Mouse (Mus musculus) thymus, postnatal 36 days (tissue): ENCODE measurements around the gene Camk1d.
"Not testable (repeated sequence)": the region's sequence is repeated elsewhere in the genome, so short reads cannot be mapped to it uniquely, and the experiment has no call there.

Experiments used
- DNase-seq, 2 experiments: peaks; one replicate each; pipeline ENCODE4 v3.0.0; 2022; ENCODE audit warnings: mixed read lengths in 2 of 2

The Camk1d gene

DNA sequence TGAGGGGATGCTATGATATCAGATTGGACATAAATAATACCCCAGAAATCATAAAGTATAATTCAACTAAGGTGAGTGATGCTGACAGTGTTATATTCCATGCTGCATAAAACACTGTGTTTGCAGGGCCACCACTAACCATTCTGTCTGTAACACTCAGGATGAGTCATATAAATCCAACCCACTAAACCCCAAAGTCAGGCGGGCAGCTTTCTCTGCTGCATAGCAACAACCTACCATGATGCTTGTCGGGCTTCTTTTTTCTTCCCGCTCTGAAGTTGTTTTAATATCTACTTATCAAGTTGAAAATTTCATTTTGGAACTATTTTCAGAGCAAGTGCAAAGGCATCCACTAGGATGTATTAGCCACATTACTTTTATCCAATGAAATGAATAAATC lies 161.1 kb downstream of the Camk1d start:
- DNase-seq: no peak

DNA sequence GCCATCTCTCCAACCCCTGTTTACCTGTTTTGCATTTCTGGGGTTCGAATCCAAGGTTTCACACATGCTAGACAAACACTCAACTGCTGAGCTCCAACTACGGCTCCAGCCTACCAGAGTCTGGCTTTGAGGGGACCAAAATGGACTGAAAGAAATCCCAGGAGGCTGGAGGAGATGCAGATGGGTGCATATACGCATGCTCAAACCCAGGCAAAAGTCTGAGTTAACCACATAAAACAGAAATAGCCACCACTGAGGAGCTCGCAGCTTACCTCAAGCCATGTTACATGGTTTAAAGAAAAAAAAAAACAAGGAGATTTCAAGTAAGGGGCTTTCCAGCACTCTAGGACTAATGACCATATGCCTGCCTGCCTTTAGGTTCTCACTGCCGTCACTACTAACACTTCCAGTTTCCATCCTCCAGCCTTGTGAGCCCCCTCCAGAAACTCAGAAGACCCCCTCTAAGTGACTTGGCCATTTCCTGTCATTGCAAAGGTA lies 162.5 kb downstream of the Camk1d start:
- DNase-seq: no peak

DNA sequence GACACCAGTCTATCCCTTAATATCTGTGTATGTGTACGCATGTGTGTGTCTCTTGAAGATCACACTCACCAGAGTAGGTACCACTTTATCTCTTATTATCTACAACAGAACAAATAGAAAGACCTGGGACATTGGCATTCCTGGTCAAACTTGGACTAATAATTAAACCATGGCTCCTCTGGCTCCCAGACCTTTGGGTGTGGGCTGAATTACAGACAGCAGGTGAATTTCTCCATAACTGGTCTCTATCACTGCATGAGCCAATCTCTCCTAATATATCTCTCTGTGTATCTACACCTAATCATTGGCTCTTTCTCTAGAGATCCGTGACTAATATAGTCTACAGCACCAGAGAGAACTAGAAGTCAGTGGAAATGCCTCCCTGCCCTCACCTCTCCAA lies 165.0 kb downstream of the Camk1d start:
- DNase-seq: no peak

DNA sequence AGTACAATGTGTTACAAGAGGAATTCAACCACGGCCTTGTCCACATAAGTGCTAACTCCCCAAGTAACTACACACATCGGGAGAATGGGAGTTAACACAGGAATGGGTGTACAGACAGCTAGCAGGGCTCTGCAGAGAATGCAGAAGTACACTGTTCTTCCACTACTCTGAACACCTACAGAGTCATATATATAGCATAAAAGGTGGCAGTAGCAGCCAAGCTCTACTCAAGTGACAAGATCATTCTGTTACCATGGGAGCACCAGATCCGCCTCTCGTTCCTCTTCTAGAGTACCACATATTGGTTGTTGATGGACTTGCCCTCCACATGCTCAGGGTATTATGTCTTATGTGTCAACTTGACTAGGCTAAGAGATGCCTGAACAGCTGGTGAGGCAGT lies 165.4 kb downstream of the Camk1d start:
- DNase-seq: no peak

DNA sequence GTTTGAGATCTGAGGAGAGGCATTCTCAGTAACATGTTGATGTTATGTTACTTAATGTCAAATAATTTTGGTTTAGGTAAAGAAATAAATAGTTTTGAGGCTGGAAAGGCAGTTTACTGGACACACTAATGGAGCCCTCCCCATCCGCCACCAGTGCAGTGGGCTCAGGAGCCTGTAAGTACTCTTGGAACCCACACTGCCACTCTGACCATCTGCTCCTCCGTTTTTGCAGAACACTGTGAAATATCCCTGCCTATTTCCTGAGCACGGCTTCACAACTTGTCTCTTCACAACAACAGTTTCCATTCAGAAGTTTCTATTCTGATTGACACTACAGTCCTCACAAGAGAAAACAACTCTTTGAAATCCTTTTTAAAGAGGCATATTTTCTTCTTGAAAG lies 173.4 kb downstream of the Camk1d start:
- DNase-seq: no peak

DNA sequence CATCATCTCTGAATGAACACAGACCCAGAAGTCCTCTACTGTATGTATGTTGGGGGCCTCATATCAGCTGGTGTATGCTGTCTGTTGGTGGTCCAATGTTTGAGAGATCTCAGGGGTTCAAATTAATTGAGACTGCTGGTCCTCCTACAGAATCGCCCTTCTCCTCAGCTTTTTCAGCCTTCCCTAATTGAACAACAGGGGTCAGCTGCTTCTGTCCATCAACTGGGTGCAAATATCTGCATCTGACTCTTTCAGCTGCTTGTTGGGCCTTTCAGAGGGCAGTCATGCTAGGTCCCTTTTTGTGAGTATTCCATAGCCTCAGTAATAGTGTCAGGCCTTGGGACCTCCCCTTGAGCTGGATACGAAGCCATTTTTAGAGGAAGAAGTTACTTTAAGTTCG lies 174.4 kb downstream of the Camk1d start:
- DNase-seq: not testable (repeated sequence)

DNA sequence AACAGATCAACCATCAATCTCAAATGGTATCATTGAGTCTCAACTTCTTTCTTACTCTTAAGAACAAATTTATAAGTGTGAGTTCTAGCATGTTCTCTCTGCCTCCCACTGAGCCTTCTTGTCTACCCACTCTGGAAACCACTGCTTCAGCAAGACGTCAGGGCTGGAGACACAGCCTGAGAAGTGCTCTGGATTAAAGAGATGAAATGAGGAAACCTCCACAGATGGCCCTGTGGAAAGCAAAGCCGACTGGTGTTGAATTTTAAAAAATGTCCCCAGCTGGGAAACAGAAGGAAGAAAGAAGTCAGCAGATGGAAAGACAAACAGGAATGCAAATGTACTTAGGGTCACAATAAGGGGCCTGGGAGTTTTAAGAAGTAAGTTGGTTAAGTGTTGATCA lies 180.4 kb downstream of the Camk1d start:
- no peak for DNase-seq

DNA sequence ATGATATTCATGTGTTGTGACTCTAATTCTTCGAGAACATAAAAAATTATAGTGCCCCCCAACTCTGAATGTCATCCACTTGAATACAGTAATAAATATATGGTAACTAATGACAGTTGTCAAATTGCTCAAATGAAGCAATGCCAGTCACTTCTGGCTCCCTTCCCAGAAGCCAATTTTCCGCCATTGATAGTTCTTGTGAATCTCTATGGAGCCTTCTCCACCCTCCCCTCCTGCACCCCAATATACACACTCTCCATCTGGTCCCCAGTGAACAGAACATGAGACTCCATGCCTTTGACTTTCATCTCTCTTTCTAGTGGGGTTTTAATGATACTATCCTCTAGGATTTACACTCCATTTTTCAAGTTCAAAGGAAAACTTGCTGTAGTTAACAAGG lies 184.3 kb downstream of the Camk1d start:
- no peak for DNase-seq

DNA sequence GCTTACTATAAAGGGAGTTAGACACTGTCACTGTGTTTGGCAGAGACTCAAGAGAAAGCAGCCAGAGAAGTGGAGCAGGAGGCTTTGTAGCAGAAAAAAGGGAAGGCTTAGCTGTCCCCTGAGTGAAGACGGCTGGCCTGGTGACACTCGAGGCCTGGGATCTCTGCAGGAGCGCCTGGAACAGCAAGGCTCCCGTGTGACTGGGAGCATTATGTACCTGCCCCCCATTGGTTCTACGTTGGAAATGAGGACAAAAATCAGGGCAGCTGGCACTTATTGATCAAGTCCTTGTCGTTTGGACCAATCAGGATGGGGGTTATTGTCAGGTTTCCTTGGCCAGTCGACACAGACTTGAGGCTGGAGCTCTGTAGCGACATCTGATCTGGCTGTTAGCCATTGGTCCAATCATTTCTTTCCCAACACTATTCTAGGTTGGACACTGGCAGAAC lies 195.1 kb downstream of the Camk1d start:
- no peak for DNase-seq

DNA sequence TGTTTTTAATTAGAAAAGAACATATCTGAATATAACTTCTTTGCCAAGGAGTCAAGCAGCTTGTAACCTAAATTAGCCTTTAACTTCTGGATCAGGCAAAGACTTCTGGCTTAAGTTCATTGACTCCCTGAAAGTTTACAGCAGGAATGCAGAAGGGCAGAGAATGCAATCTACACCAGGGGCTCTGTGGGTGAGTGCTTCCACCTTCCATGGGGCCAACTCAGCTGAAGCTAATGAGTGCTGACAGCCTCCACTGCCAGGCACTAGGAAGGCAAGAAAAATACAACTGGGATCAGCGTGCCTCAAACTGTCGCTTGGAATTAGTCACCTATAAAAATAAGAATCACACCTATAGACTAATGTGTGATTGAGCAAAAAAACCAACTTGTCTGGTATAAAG lies 199.2 kb downstream of the Camk1d start:
- DNase-seq: no peak

DNA sequence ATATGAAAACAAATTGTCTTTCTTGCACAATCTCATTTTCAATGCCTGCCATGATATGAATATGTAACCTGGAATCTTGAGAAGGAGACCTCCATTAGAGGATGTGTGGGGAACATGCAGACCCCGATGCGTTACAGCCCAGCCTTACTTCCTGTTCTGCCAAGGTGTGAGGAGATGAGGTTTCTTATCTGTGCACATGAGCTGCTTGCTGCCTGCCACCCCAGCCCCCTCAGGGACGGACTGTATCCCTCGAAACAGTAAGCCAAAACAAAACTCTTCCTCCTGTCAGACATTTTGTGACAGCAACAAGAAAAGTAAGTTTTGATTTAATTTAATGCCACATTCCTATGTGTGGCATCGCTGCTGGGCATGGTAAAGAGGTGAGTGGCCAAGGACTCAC lies 200.2 kb downstream of the Camk1d start:
- no peak for DNase-seq

DNA sequence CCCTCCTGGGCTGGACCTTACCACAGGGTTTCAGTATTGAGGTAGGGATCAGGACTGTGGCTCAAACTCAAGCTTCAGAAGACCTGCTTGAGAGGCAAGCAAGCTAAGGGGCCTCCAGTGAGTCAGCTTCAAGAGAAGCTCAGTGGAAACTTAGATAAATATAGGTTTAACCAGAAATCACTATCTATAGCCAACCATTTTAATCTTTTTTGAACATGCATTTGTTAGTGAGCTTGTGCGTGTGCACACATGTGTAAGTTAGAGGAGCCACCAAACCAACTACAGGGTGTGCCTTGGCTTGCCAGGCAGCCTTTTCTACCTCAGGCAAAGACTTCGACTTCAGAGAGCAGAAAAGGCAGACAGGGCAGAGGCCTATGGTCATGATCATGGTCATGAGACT lies 200.7 kb downstream of the Camk1d start:
- no peak for DNase-seq

DNA sequence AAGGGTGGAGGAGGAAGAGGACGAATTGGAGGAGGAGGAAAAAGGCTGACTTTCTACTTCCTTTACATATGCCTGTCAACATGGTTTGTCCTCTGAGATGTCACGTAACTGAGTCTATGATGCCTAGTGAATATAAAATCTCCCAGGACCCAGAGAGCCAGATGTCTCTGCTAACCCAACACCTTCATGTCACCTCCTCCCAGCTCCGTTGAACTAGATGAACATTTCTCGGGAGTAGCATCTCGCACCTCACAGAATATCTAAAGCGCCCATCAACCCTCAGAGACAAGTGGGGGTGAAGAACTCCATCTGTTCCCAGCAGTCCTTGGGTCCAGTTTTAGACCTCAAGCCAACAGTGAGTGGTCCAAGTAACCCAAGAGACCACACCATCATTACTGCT lies 204.3 kb downstream of the Camk1d start:
- DNase-seq: no peak

DNA sequence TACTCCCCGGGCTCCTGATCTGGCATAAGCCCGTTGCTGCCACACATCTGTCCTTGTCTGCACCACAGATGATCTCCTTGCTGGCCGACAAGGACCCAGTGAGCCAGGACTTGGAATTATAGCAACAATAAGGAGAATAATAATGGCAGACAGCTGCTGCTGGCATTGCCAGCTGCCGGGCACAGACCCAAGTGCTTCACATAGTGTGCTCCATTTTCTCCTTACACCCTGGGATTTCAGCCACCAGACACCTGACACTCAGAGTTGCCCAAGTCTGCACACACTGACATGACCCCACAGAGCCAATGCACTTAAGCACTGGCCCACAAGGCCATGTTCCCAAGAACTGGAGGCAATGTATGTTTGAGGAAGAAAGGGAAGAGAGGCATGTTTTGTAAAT lies 214.7 kb downstream of the Camk1d start:
- DNase-seq: no peak

DNA sequence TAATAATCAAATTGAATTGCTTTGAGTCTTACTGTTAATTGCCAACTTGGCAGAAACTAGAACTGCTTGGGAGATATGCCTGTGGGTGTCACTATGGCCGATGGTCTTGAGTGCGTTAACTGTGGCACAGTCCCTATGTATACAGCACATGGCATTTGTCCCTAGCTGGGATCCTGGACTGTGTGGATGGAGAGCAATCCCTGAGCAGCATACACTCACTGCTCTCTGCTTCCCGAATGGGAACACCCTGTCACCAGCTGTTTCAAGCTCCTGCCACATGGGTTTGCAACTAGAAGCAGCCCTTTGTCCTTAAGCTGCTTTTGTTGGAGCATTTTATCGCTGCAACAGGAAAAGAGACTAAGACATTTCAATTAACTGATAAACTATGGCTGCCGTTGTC lies 224.4 kb downstream of the Camk1d start:
- no peak for DNase-seq

DNA sequence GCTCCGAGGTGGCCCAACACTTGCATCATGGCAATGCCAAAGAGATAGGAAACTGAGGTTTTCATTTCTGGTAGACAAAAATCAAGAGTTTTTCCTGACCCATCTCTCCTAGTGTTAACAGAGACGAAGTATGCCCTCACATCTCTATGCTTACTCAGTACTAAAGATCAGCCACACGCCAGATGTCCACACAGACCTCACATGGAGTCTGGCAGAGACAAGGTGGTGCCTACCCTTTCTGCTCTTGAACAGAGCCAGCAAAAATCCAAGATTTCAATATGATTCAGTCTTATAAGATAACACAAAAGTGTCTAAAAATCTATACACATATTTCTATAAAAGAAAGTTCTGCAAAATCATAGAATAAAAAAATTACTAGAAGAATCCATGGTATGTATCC lies 227.0 kb downstream of the Camk1d start:
- no peak for DNase-seq

DNA sequence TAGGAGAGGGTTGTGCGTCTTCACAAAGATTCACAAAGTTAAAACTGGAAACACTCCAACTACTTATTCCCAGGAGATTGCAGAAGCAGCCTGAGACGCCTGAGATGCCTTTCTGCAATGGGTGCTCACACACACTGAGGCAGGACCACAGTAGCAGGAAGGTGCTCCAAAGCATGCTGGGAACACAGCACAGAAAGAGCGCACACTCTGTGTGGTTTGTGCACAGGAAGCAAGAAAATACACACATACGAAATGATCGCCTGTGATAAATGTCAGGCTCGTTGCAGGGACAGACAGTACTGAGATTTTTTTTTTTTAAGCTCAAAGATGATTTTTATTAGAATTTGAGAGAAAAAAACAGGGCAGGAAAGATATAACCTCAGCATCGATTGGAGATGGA lies 227.7 kb downstream of the Camk1d start:
- peak; percentile 10 to 22 for DNase-seq

DNA sequence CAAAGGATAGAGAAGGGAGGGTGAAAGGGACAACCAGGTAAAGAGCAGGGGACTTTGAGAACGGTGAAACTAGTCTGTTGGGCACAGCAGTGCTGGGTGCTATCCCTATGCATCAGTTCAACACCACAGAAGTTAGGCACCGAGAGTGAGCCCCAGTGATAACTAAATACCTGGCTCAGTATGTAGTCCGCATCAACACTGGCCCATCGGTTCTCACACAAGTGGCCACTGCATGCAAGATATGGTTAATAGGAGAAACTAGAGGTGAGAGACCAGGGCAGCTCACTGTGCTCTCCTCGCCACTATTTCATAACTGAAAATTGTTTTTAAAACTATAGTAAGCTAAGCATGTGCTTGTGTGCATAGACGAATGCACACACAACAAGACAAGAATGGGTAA lies 228.5 kb downstream of the Camk1d start:
- DNase-seq: no peak

DNA sequence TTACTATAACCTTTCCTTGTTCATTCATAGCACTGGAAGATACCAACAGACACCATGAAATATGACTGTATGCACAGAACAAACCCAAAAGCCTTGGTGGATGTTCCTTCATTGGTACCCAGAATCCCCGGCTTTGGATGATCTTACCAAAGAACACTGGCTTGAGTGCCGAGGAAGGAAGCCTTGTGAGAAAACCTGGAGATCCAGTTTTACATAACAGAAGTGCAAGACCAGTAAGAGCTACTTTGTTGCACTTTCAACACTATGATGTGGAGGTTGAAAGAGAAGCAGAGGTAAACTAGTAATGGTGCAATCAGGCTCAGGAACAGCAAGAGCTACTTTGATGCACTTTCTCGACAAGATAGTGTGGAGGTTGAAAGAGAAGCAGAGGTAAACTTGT lies 234.4 kb downstream of the Camk1d start:
- DNase-seq: no peak

DNA sequence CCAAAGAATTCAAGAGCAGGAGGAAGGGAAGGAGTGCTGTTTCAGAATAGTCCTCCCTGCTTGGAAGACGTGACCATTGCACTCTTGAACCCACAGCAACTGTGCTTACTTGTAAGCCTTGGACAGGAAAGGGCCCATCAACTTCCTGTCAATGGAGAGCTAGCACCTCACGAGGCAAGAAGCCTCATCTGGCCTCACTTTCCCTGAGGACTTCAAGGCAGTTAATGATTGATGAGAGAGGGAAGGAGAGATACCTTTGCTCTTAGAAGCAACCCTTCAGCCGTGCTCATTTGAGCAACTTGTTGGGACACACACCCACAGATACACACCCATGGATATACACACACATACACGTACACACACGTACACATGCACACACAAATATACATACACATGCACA lies 235.6 kb downstream of the Camk1d start:
- DNase-seq: no peak

DNA sequence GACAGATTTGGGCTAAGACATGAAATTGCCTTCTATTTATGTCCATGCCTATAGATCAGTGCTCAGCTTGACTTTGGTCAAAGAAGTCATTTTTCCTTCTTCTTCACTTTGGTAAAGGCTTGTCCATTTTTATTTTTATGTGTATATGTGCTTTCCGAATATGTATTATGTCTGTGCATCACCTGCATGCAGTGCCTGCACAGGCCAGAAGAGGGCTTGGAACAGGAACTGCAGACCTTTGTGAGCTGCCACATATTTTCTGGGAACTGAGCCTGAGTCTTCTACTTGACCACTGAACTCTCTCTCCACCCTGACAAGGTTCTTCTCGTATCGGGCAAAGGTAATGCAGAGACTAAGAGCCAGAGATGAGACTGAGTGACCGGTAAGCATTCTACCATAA lies 236.1 kb downstream of the Camk1d start:
- DNase-seq: peak; percentile 17 to 22

DNA sequence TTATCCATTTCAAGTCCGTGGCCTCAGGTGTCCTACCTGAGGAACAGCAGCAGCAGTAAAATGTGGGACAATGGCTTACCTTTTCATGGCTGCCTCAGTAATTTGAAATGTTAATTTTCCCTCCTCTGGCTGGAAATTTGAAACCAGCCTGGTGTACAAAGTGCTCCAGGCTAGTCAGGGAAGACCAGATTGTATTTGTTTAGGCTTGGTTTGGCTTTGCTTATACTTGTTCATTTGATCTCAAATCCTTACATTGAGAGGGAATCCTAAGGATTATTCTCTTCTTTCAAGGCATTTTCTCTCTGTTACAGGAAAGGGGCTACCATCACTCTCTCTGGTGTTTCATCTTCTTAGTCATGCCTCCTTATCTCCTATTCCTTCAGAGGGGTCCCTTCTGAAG lies 236.8 kb downstream of the Camk1d start:
- DNase-seq: no peak

DNA sequence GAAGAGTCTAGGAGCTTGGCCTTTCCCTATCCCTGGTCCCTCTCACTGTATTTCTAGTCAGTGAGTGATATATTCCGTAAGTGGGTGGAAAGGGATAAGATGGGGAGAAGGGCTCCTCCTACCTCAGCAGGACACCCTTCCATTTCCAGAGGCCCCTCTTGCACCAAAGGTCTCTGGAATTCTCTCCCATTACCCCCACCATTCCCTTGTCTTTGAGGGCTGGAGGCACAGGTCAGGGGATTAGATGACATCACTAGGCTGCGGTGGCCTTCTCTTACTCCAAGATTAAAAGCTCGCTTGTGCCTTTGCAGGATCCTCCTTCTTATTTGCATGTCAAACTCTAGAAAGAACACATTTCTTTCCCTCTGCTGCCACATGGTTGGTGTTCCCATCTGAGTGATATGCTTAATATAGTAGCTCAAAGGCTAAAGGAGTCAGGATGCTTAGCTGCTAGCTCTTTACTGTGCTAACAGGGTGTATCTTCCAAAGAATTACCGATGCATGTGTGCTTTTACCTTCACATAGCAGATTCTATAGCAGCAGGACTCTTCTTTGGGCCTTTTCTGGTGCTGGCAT lies 244.9 kb downstream of the Camk1d start:
- no peak for DNase-seq

DNA sequence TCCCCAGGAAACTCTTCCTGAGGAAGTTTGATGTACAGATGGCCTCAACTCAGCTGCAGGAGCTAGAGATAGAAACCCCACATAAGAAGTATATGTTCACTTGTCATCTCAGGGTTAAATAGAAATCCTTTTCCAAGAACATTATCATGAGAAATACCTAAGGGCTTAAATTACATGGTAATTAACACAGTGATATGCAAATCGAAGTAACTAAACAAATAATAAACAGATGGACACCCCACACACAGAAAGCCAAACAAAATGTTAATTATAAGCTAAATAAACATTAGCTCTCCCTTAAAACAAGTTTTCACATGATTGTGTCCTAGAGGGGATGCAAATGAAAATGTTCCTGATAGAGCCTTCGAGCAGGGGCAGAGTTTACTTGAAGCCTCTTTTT lies 246.8 kb downstream of the Camk1d start:
- no peak for DNase-seq

DNA sequence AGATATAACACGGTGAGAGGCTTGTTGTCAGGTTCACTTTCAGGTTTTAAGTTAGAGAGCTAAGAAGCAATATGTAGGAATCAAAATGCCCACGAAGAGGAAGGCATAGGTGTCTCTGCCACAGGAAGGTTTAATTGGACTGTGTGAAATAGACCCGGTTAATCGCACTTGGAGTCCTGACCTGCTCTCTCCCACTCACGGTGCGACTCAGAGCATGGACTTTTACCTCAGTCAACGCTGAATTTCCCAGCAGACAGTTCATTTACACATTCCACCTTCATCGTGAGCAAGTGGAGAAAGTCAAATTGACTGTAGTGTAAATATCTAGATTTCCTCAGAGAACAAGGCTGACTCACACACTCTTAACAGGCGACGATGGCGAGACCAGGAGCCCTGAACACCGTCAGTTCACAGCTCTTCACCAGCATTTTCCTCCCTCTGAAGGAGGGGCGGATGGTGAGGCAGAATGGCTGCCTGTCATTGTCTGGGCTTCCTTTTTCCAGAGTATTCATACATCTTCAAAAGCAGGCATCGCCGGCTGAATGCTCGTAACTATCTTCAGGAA lies 255.6 kb downstream of the Camk1d start:
- DNase-seq: no peak
